Mouse (Mus musculus): ENCODE measurements at regions not wholly inside any gene's neighbourhood (a gene's known extent, or its start where the extent isn't known, plus 50 kb on each side); places are given as distances from the start of the nearest gene placed in this dataset.

DNA sequence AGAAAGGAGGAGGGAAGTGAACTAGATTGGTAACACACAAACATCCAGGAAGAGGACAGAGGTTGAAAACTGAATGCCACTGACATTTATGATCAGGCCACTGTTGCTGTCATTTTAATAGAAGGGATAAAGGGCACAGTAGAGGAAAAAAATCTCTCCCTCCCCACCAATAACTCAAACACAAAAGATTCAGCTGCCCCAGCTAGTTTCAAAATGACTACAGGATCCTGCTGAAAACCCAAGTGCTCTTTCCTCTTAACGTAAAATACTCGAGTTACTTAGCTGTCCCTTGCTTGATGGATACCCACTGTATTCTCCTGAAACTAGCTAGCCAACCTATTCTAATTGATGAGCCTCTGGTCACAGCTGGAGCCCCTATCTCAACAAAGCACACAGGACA, 211.7 kb downstream of the Rps29 start:
- Histone ChIP-seq H3K4me1 (ENCODE audit: control insufficient read depth, insufficient read depth, low read length) (no peaks in the 10 kb centered on the region), H3K27me3 (ENCODE audit: control insufficient read depth, insufficient read depth, low read length) (no peaks in the 10 kb centered on the region), H3K36me3 (ENCODE audit: control insufficient read depth, insufficient read depth) (no peaks in the 10 kb centered on the region), H3K9ac (ENCODE audit: low read length) (no peak overlapping the region), H3K4me2 (ENCODE audit: low read depth, low read length) (no peak overlapping the region), H3K27ac (ENCODE audit: low read length) (no peak overlapping the region), H3K9me3 (replicated peaks; ENCODE audit: control insufficient read depth, low read length) (no peaks in the 10 kb centered on the region), H3K4me3 (ENCODE audit: low read length) (no peak overlapping the region)
- WGBS = 74% methylated on average over 2 of the region's 2 CpGs
- no peak for ATAC-seq (replicated peaks; ENCODE audit: extremely low read depth, insufficient read depth, low FRiP score)

- Histone ChIP-seq H3K27ac (ENCODE audit: low read length) (0 out of 2 replicates have a peak overlapping the region, but pooled peaks have one; percentile 25), H3K9ac (ENCODE audit: low read length) (no peak overlapping the region), H3K36me3 (ENCODE audit: control insufficient read depth, insufficient read depth) (no peaks in the 10 kb centered on the region), H3K4me3 (ENCODE audit: low read length) (no peak overlapping the region), H3K9me3 (replicated peaks; ENCODE audit: control insufficient read depth, low read length) (no peaks in the 10 kb centered on the region), H3K27me3 (ENCODE audit: control insufficient read depth, insufficient read depth, low read length) (no peaks in the 10 kb centered on the region), H3K4me1 (ENCODE audit: control insufficient read depth, insufficient read depth, low read length) (no peaks in the 10 kb centered on the region), H3K4me2 (ENCODE audit: low read depth, low read length) (no peak overlapping the region)
- WGBS = 27% methylated on average over 6 of the region's 6 CpGs
- 0 out of 2 replicates have a peak, but pooled peaks have one; percentile 52 for ATAC-seq (replicated peaks; ENCODE audit: extremely low read depth, insufficient read depth, low FRiP score)
These were observed 248.4 kb downstream of the Rps29 start for GRCm38 (mm10) chr12:68910590-68910989.

- WGBS = 86% methylated on average over 1 of the region's 1 CpGs
These were observed 254.2 kb downstream of the Rps29 start for GRCm38 (mm10) chr12:68904770-68905169.

DNA sequence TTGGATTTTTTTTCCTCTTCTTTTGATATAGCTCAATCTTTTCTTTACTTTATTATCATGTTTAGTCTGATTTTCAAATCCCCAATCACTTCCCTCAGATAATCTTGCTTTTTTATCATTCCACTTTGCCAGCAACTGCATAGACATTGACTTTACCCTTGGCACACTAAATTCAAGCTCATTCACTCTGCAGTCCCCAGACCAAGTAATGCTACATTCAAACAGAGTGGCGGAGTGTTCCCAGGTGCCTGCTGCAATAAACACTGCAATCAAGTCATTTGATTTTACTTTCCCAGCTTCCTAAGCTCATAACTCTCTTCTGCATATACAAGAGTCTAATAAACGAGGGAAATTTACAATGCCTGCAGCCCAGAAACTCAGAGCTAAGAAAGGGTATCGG, 269.8 kb downstream of the Rps29 start:
- 79% methylated on average over 3 of the region's 3 CpGs for WGBS
- no peaks in the 10 kb centered on the region for H3K4me1 ChIP-seq (ENCODE audit: control insufficient read depth, insufficient read depth, low read length)
- no peaks in the 10 kb centered on the region for H3K9me3 ChIP-seq (replicated peaks; ENCODE audit: control insufficient read depth, low read length)
- no peaks in the 10 kb centered on the region for H3K36me3 ChIP-seq (ENCODE audit: control insufficient read depth, insufficient read depth)
- no peak for ATAC-seq (replicated peaks; ENCODE audit: extremely low read depth, insufficient read depth, low FRiP score)
- H3K9ac ChIP-seq (ENCODE audit: low read length) = no peak overlapping the region
- H3K4me3 ChIP-seq (ENCODE audit: low read length) = no peak overlapping the region
- no peak overlapping the region for H3K4me2 ChIP-seq (ENCODE audit: low read depth, low read length)
- no peak overlapping the region for H3K27ac ChIP-seq (ENCODE audit: low read length)
- H3K27me3 ChIP-seq (ENCODE audit: control insufficient read depth, insufficient read depth, low read length) = no peaks in the 10 kb centered on the region

More at GRCm38 (mm10) chr12:68904770-68905169, 254.2 kb downstream of the Rps29 start:
- no peaks in the 10 kb centered on the region for H3K4me1 ChIP-seq (ENCODE audit: control insufficient read depth, insufficient read depth, low read length)
- H3K4me2 ChIP-seq (ENCODE audit: low read depth, low read length) = no peak overlapping the region
- H3K4me3 ChIP-seq (ENCODE audit: low read length) = no peak overlapping the region
- H3K36me3 ChIP-seq (ENCODE audit: control insufficient read depth, insufficient read depth) = no peaks in the 10 kb centered on the region
- H3K9me3 ChIP-seq (replicated peaks; ENCODE audit: control insufficient read depth, low read length) = no peaks in the 10 kb centered on the region
- H3K9ac ChIP-seq (ENCODE audit: low read length) = no peak overlapping the region
- no peak for ATAC-seq (replicated peaks; ENCODE audit: extremely low read depth, insufficient read depth, low FRiP score)
- no peak overlapping the region for H3K27ac ChIP-seq (ENCODE audit: low read length)
- no peaks in the 10 kb centered on the region for H3K27me3 ChIP-seq (ENCODE audit: control insufficient read depth, insufficient read depth, low read length)

DNA sequence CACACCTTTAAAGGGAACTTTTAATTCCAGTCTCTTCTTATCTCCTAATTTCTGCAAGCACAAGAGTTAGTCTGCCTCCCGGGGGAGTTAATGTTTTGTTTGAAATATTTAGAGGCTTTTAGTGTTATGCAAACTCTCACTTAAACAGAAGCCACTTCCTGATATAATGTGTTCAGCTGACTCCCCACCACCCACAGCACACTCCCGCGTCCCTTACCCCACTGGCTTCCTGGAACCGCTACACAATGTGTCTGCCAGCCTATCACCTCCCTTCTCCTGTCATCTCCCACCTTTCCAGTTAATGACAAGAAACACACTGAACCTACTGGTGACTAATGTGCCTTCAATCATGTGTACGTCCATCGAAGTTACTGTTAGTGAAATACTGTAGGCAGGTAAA, 276.5 kb downstream of the Rps29 start:
- 61% methylated on average over 6 of the region's 6 CpGs for WGBS
- no peak overlapping the region for H3K9ac ChIP-seq (ENCODE audit: low read length)
- no peaks in the 10 kb centered on the region for H3K27me3 ChIP-seq (ENCODE audit: control insufficient read depth, insufficient read depth, low read length)
- H3K27ac ChIP-seq (ENCODE audit: low read length) = no peak overlapping the region
- H3K4me3 ChIP-seq (ENCODE audit: low read length) = no peak overlapping the region
- no peaks in the 10 kb centered on the region for H3K9me3 ChIP-seq (replicated peaks; ENCODE audit: control insufficient read depth, low read length)
- no peaks in the 10 kb centered on the region for H3K4me1 ChIP-seq (ENCODE audit: control insufficient read depth, insufficient read depth, low read length)
- no peaks in the 10 kb centered on the region for H3K36me3 ChIP-seq (ENCODE audit: control insufficient read depth, insufficient read depth)
- ATAC-seq (replicated peaks; ENCODE audit: extremely low read depth, insufficient read depth, low FRiP score) = no peak
- H3K4me2 ChIP-seq (ENCODE audit: low read depth, low read length) = no peak overlapping the region

GRCm38 (mm10) chr12:68879425-68879824, 279.6 kb downstream of the Rps29 start:
- no peaks in the 10 kb centered on the region for H3K4me1 ChIP-seq (ENCODE audit: control insufficient read depth, insufficient read depth, low read length)
- ATAC-seq (replicated peaks; ENCODE audit: extremely low read depth, insufficient read depth, low FRiP score) = no peak
- no peak overlapping the region for H3K4me2 ChIP-seq (ENCODE audit: low read depth, low read length)
- H3K4me3 ChIP-seq (ENCODE audit: low read length) = no peak overlapping the region
- H3K9me3 ChIP-seq (replicated peaks; ENCODE audit: control insufficient read depth, low read length) = no peaks in the 10 kb centered on the region
- no peaks in the 10 kb centered on the region for H3K36me3 ChIP-seq (ENCODE audit: control insufficient read depth, insufficient read depth)
- no peak overlapping the region for H3K27ac ChIP-seq (ENCODE audit: low read length)
- no peak overlapping the region for H3K9ac ChIP-seq (ENCODE audit: low read length)
- no peaks in the 10 kb centered on the region for H3K27me3 ChIP-seq (ENCODE audit: control insufficient read depth, insufficient read depth, low read length)

GRCm38 (mm10) chr12:68871259-68871658, 287.7 kb downstream of the Rps29 start:
- Histone ChIP-seq H3K4me1 (ENCODE audit: control insufficient read depth, insufficient read depth, low read length) (no peaks in the 10 kb centered on the region), H3K4me2 (ENCODE audit: low read depth, low read length) (no peak overlapping the region), H3K27me3 (ENCODE audit: control insufficient read depth, insufficient read depth, low read length) (no peaks in the 10 kb centered on the region), H3K36me3 (ENCODE audit: control insufficient read depth, insufficient read depth) (no peaks in the 10 kb centered on the region), H3K4me3 (ENCODE audit: low read length) (no peak overlapping the region), H3K27ac (ENCODE audit: low read length) (no peak overlapping the region), H3K9me3 (replicated peaks; ENCODE audit: control insufficient read depth, low read length) (no peaks in the 10 kb centered on the region), H3K9ac (ENCODE audit: low read length) (no peak overlapping the region)
- WGBS = 89% methylated on average over 4 of the region's 4 CpGs
- ATAC-seq (replicated peaks; ENCODE audit: extremely low read depth, insufficient read depth, low FRiP score) = no peak

DNA sequence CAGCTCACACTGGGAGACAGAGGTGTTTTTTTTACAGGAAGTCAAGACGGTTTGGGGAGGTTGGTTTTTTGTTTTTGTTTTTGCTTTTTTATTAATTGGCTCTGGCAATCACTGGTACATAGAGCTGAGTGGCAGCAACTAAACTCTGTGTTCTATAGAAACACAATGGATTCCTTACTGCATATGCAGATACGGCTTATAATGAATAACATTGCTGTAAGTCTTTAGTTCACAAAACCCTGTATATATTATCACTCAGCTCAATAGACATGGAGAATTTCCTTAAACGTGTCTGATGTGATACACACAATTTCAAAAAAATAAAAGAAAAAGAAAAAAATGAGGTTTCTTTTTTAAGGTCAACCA, 296.0 kb downstream of the Rps29 start:
- Histone ChIP-seq H3K27ac (ENCODE audit: low read length) (no peak overlapping the region), H3K36me3 (ENCODE audit: control insufficient read depth, insufficient read depth) (no peaks in the 10 kb centered on the region), H3K4me3 (ENCODE audit: low read length) (no peak overlapping the region), H3K4me1 (ENCODE audit: control insufficient read depth, insufficient read depth, low read length) (no peaks in the 10 kb centered on the region), H3K9ac (ENCODE audit: low read length) (no peak overlapping the region), H3K4me2 (ENCODE audit: low read depth, low read length) (no peak overlapping the region), H3K27me3 (ENCODE audit: control insufficient read depth, insufficient read depth, low read length) (no peaks in the 10 kb centered on the region), H3K9me3 (replicated peaks; ENCODE audit: control insufficient read depth, low read length) (no peaks in the 10 kb centered on the region)
- ATAC-seq (replicated peaks; ENCODE audit: extremely low read depth, insufficient read depth, low FRiP score) = no peak
- WGBS = 64% methylated on average over 3 of the region's 3 CpGs

GRCm38 (mm10) chr12:68862313-68862990, 296.5 kb downstream of the Rps29 start:
- ATAC-seq (replicated peaks; ENCODE audit: extremely low read depth, insufficient read depth, low FRiP score) = no peak

More at GRCm38 (mm10) chr12:68862313-68862990, 296.5 kb downstream of the Rps29 start:
- H3K9ac ChIP-seq (ENCODE audit: low read length) = no peak overlapping the region
- no peak overlapping the region for H3K4me2 ChIP-seq (ENCODE audit: low read depth, low read length)
- no peaks in the 10 kb centered on the region for H3K4me1 ChIP-seq (ENCODE audit: control insufficient read depth, insufficient read depth, low read length)
- no peaks in the 10 kb centered on the region for H3K27me3 ChIP-seq (ENCODE audit: control insufficient read depth, insufficient read depth, low read length)
- no peak overlapping the region for H3K27ac ChIP-seq (ENCODE audit: low read length)
- no peaks in the 10 kb centered on the region for H3K36me3 ChIP-seq (ENCODE audit: control insufficient read depth, insufficient read depth)
- H3K4me3 ChIP-seq (ENCODE audit: low read length) = no peak overlapping the region
- WGBS = 39% methylated on average over 5 of the region's 5 CpGs
- no peaks in the 10 kb centered on the region for H3K9me3 ChIP-seq (replicated peaks; ENCODE audit: control insufficient read depth, low read length)
